Mouse (Mus musculus): ENCODE measurements at regions not wholly inside any gene's neighbourhood (a gene's known extent, or its start where the extent isn't known, plus 50 kb on each side); places are given as distances from the start of the nearest gene placed in this dataset.
A peak's percentile ranks its signal among the peaks of the same experiment; 100 is the strongest.

DNA sequence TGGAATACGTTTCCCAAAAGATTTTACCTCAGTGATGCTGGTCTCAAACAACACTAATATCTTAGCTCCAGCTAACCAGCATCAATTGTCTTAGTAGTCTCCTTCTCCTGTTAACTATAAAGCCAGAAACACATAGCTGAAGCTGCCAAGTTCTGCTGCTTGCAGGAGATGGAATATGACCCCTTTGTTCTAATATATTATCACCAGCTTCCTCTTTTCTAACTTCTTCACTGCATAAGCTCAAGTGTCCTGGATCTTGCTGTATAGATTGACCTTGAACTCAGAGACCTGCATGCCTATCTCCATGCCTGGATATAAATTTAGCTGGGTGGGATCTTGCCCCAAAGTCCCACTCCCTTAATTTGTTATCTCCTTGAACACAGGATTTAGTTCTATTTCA lies 94.8 kb downstream of the Rbm46 start:
- DNase-seq (ENCODE audit: low spot score in 2 of 2) = no peak

DNA sequence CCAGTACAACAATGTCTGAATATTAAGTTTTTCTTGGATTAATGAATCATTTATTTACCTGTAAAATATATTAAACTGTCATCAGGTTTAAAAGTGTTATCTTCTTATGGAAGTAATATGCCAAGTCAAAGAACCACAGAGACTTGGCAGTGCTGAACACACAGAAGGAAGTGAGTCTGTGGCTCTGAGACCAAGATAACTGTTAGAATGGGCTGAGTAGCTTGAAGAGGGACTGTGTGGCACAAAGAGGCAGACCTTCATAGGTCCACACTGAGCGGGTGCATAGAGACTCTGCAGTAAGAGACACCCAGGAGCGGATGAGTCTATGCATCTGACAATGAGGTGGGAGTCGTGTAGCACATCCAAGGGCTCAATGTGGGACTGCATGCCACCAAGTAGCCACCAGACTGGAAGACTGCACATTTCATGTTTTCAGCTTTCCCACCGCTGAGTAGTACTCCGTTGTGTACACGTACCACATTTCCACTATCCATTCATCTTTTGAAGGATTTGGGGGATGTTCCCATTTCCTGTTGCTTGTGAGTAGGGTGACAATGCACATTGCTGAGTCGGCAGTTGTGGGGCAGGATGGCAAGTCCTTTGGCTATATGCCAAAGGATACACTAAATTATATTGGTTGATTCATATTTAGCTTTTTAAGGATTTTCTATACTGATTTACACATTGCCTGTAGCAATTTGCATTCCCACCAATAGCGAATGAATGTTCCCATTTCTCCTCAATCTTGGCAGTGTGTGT lies 105.6 kb downstream of the Rbm46 start:
- no peak for DNase-seq (ENCODE audit: low spot score in 2 of 2)

DNA sequence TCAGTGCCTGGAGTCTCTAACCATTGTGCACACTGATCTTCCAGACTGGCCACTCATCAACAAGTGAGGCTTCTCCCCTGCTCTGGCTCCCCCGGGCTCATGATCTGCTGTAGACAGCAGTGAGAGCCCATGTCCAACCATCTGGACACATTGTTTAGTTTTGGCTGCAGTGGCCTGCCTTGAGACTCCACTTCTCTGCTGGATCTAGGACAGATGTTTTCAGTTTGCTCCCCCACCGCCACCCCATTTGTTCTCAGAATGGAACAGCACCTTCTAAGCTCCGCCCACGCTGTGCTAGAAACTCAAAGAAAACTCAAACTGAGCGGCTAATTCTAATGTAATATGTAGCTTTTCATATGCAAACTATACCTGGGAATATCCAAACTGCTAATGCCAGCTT lies 108.8 kb downstream of the Rbm46 start:
- DNase-seq (ENCODE audit: low spot score in 2 of 2) = no peak

DNA sequence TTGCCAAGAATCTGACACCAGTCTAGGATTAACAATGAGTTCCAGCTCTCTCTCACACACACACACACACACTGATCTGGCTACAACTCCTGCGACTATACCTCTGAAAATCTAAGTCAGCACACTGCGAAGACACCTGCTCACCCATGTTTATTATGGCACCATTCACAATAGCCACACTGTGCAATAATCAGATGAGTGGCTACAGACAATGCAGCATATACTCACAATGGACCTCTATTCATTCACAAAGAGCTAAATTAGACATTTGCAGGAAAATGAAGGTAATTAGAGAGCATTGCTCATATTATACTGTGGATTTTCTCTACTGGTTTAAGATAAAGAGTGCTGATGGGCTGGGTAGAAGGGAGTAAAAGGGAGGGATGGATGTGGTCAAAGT lies 116.3 kb downstream of the Rbm46 start:
- no peak for DNase-seq (ENCODE audit: low spot score in 2 of 2)

DNA sequence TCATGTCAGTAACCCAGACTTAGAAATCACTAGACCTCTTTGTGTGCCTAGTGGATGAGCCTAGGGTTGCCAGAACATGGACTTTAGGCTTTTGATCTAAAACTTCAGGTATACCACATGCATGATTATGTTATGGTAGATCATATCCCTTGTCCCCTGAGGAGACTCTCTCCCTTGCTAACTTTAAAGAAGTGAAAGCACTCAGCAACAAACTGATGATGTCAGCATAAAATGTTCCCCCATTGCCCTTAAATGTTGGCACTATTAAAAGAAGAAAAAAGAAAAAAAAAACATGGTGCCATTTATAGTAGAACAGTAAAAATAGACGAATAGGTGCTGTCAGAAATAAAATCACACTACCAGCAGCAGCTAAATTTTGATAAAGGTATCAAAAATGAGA lies 117.3 kb downstream of the Rbm46 start:
- DNase-seq (ENCODE audit: low spot score in 2 of 2) = no peak

DNA sequence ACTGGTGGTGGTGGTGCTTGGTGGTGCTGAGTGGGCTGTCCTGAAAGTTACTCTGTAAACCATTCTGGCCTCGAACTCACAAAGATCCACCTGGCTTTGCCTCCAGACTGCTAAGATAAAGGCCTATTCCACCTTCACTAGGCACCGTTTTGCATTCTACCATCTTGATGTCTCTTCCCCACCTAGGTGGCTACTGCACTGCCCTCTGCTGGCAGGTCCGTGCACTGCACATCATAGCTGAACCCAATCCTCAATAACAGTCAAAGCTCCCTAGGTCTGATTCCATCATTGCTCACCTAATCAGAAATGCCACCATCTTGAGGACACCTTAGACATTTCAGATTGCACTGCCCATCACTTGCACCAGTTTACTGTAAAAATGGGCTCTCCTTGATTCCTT lies 150.7 kb downstream of the Rbm46 start:
- peak; percentile 33 for DNase-seq (ENCODE audit: low spot score in 2 of 2)

DNA sequence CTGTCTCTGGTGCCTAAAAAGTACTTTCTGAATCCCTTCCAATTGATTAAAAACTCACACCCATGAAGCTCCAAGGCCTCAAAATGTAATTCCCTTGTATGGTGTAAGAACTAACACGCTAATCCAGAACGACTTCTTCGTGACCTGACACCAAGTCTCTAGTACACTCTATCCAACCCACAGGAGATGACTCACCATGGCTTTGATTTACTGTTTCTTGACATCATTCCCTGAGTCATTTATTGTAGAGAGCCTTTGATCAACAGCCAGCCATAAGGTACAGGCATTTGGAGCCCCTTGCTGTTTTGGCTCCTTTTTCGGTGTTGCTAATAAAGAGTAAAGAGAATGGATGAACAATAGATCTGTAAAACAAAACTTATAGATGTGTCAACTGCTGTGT lies 159.7 kb upstream of the Npy2r start:
- DNase-seq (ENCODE audit: low spot score in 2 of 2) = no peak

DNA sequence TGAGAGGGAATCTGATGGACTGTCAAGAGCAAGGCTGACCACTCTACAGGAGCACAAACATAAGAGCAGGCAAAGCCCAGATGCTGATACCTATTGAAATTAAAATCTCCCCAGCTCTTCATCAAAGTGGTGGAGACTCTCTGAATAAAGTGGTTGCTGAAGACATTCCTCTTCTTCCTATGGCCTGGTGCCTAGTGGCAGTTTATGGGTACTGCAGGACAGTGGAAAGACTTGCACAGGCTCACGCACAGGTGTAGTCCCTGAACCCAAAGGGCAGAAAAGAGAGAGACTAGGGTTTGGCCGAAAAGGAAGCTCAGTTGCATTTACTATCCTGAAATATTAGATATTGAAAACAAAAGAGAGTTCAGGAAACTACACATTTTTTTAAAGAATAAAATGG lies 144.2 kb upstream of the Npy2r start:
- no peak for DNase-seq (ENCODE audit: low spot score in 2 of 2)

DNA sequence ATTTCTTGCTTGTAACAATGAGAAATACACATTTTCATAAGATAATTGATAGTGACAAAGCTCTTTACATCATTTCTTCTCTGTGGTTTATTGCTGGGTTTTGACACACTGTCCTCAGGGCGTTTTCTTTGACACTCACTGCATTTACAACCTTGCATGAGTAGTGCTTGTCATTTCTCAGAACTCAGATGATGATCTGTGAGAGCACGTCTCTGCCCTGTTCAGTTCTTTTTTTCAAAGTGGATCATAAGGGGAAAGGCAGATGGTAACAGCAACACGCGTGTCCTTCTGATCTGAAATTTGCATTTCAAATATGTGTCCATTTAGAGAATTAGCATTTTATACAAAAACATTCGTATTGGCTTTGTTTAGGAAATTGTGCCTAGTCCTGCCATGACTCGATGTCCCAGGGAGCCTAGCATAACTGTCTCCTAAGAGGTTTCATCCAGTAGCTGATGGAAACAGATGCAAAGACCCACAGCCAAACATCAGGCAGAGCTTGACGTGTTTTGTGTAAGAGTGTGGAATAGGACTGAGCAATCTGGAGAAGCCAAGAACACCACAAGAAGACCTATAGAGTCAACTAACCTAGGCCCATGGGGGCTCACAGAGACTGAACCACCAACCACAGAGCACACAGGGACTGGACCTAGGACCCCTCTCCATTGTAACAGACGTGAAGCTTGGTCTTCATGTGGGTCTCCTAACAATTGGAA lies 108.4 kb upstream of the Npy2r start:
- no peak for DNase-seq (ENCODE audit: low spot score in 2 of 2)

DNA sequence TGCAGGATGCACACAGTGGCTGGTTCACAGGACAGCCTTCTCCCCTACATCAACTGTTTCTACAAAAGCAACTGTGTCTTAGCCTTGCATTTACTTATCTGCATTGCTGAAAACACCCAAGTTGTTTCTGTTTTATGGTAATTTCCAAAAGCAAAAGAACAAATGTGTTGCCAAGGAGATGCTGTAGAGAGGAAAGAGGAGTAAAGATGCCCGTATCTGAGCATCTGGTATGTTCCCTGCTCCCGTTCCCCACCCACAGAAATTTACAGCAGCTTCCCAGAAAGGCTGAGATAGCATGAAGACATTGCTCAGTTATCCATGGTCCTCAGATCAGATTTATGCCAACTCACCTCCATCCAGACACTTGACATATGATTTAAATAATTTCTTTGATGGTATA lies 104.5 kb upstream of the Npy2r start:
- DNase-seq (ENCODE audit: low spot score in 2 of 2) = no peak

DNA sequence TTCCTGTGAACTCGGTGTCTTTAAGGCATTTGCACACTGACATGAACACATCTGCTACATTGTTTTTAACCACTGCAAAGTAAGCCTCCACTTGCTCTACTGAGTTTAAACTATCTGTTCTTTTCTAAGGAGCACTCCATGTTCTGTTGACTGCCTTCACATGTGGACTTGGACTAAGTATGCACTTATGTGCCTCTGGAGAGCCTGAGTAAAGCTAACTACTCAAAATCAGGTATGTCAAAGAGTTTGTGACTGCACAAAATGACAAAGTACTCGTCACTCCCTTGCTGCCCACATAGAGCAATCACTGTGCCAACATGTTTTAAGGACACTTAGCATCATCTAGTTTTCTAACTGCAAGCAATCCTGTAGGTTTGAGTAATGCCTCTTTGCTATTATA lies 92.2 kb upstream of the Npy2r start:
- no peak for DNase-seq (ENCODE audit: low spot score in 2 of 2)

DNA sequence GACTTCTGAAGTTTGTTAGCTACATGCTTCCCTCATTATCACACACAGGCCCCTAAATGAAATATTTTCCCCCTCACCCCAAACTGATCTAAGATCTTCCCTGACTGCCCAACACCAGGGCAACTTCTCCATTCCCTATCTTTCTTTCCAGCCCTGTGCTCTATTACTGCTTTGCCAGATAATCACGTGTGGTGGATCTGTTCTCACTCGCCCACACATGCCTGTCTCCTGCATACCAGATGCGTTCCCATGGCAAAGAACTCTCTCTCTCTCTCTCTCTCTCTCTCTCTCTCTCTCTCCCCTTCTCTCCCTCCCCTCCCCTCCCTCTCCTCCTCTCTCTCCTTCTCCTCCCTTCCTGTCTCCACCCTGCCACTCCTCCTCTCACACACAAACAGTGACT lies 88.8 kb upstream of the Npy2r start:
- DNase-seq (ENCODE audit: low spot score in 2 of 2) = no peak

DNA sequence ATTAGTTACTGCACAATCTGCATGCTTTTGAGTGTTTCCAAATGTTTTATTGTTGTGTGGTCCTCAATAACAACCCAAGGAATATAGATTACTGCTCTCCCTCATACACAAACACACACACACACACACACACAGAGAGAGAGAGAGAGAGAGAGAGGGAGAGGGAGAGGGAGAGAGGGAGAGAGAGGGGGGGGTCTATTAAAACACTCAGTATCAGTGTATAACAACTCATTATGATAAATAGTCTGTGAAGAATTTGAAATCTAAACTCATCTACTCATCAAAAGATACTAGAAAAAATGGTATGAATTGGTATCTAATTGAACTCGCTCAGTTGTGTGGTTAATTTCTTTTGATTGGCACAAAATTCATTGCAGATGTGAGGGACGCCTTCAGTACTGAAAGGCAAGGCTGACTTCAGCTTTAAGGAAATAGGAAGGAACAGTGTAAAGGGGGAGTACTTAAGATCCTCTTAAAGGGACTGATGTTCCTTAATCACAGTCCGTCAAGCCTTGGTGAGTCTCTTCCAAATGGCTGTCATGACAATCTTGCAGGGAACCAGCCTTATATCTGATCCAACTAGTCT lies 72.6 kb upstream of the Npy2r start:
- DNase-seq (ENCODE audit: low spot score in 2 of 2) = no peak

DNA sequence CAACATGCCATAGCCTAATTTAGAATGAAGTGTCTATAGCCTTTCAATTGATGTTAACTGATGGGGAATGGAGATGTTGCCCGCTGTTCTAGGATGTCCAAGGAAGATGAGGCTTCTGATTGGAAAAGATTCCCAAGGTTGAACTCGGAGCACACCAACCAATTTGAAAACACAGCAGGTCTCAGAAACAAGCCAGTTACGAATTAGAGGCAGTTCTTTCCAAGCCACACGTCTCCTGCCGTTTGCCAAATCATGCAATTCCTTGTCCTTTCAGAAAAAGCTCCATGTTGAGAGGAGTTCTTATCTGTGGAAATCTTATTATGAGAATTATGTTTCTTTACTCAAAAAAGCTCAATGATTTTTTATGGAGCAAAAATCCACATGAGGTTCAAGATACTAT lies 71.5 kb upstream of the Npy2r start:
- DNase-seq (ENCODE audit: low spot score in 2 of 2) = no peak

DNA sequence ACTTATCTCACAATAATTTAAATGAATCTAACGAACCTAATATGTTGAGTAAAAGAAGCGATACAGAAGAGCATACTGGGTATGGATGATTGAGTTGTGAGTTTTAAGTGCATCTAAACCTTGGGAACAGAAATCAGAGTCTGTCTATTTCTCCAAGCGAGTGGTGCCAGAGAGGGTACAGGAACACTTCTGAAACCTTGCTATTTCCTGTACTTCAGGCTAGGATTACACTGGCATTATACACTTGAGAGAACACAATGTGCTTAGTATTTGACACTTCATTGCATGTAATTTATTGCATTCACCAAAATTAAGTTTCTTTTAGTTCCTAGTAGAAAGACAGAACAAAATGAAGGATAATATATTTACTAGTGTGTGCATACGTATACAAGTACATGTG lies 54.0 kb upstream of the Npy2r start:
- DNase-seq (ENCODE audit: low spot score in 2 of 2) = no peak

DNA sequence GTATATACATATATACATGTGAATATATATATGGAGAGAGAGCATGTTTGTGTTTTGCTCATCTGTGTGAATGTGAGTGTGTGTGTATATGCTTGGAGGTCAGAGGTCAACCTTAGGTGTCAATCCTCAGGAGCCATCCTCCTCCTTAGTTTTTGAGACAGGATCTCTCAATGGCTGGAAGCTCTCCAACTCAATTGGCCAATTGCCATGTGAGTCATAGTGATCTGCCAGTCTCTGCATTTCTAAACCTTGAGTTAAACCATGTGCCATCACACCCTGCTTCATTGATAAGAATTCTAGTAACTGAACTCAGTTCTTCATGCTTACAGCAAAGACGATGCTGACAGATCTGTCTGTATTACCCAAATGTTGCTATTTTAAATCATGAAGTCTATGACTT lies 50.8 kb upstream of the Npy2r start:
- DNase-seq (ENCODE audit: low spot score in 2 of 2) = no peak
